Mouse (Mus musculus): Measurements from ENCODE around the gene Supt20.

DNA sequence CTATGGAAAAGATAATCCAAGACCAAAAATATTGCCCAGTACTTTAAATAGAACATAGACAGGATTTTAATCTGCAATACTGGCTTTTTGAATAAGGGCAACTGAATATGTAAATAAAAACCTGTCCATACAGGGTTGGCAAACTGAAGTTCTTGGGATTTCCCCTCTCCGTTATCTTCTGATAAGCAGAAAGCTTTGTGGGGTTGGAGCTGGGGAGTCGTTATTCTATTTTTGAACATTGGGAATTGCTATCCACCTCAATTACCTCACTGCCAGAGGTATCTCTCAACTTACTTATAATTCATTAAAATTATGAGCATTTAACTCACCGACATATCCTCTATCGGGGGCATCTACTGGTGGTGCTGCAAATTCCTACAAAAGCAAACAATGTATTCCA, 39.8 kb downstream of the Supt20 start:
- no peak for TF ChIP-seq POLR2A (IDR thresholded peaks at IDR 0.05; ENCODE audit: borderline replicate concordance, insufficient read depth, low read length)
- TF ChIP-seq CTCF (IDR thresholded peaks at IDR 0.05; ENCODE audit: borderline replicate concordance, insufficient read depth, low read depth, low read length) = no peak
